32 mouse cellular contexts compared by ENCODE assay signal in genomic region chr11:34053031-34053818, GRCm38 (mm10). TPM values are rescaled to one million over a fixed set of nuclear protein-coding genes. Genes with fewer than 3 reads are reported as not detected.
A peak's percentile ranks its signal among the peaks of the same experiment; 100 is the strongest.
DNase-seq lines count a peak whose midpoint lies in the region; ATAC-seq lines count a peak whose summit lies in the region.
"Had no signal": no experiment of that assay in that cellular context is flagged by ENCODE, and none has a peak within 500 bp of the region (broad histone marks: within the 10 kb centered on the region; RNA-seq: fewer than 3 reads in every experiment).

No protein-coding gene starts in this region.

- peak; percentile 28 for ATAC-seq in activated CD4-positive, CD25-positive, alpha-beta regulatory T cell, adult 4 months
- 0 out of 2 replicates have a peak, but pooled peaks have one; percentile 31 for ATAC-seq in monocyte, adult 5-6 weeks (replicated peaks; ENCODE audit: insufficient number of reproducible peaks, low FRiP score, low TSS enrichment, poor library complexity, severe bottlenecking)
- ATAC-seq: forebrain, embryonic 13.5 days; midbrain, embryonic 13.5 days had no signal

- intact Hi-C loops in left cerebral cortex, postnatal 36 days (cut with DNase I) = no loop called here

- peak; percentile 59 for DNase-seq in CD4-positive, CD25-positive, alpha-beta regulatory T cell, adult 2 months (ENCODE audit: low read depth, low spot score)
- peak; percentile 76 for DNase-seq in induced T-regulatory cell, adult 2 months (ENCODE audit: low read depth)
- no peak for DNase-seq in left cerebral cortex, postnatal 36 days (ENCODE audit: low spot score in 2 of 2)
- no peak for DNase-seq in adrenal gland, adult 8-10 months
- DNase-seq in layer of hippocampus, adult 11-12 months (ENCODE audit: low spot score) = no peak
- DNase-seq: adrenal gland, postnatal 10 days; cerebellum, adult 18-20 months; cerebellum, postnatal 10 days; gastrocnemius, postnatal 14 days; heart, adult 18-20 months; heart, postnatal 4 days; kidney, adult 2 months; kidney, postnatal 36 days; liver, embryonic 13.5 days; lung, adult 18-20 months; lung, postnatal 10 days; spleen, adult 18-20 months; thymus, postnatal 25 days had no signal

RNA-seq across cellular contexts. Expression of gene Lcp2, which starts 6.5 kb away (rescaled TPM):
- 100 to 1,000 TPM; 461 to 468 TPM for polyA plus RNA-seq in activated CD4-positive, CD25-positive, alpha-beta regulatory T cell, adult 4 months (2017; shearing (Covaris generic))
- 193 to 222 TPM (median 205 TPM) in 3 replicates for total RNA-seq in monocyte, adult 5-6 weeks (2017)
- 1 to 10 TPM; 2.4 to 3.5 TPM for total RNA-seq in left cerebral cortex, postnatal 36 days (2021)
- 1 to 10 TPM; 3.0 to 5.9 (median 4.1) TPM for total RNA-seq in adrenal gland, adult 8-10 months (2022)
- polyA plus RNA-seq: C2C12 had no signal

RNA-seq across cellular contexts. Expression of gene 4930469K13Rik, which starts 45.1 kb away (rescaled TPM):
- polyA plus RNA-seq in activated CD4-positive, CD25-positive, alpha-beta regulatory T cell, adult 4 months (2017; shearing (Covaris generic)) = 1 to 10 TPM; 4.4 to 9.0 TPM
- not detected in 3 replicates for total RNA-seq in monocyte, adult 5-6 weeks (2017)
- not detected for total RNA-seq in left cerebral cortex, postnatal 36 days (2021)
- total RNA-seq in adrenal gland, adult 8-10 months (2022) = not detected
- total RNA-seq: adrenal gland, postnatal 10 days; gastrocnemius, postnatal 14 days; heart, adult 18-20 months; heart, postnatal 4 days; layer of hippocampus, adult 8-10 months; layer of hippocampus, postnatal 25 days; neutrophil, adult 5-6 weeks had no signal
- polyA plus RNA-seq: C2C12; embryonic facial prominence, embryonic 11.5 days; forebrain, embryonic 13.5 days; heart, embryonic 12.5 days; heart, postnatal 0 days; kidney, embryonic 16.5 days; limb, embryonic 10.5 days; liver, embryonic 13.5 days; midbrain, embryonic 13.5 days; stomach, postnatal 0 days had no signal

Comparison
In these comparisons a context has a peak if more than half of its experiments do, and no peak if none do; other contexts are left out.
1. DNase-seq: peak in CD4-positive, CD25-positive, alpha-beta regulatory T cell, adult 2 months (single experiment) and induced T-regulatory cell, adult 2 months (single experiment); none in left cerebral cortex, postnatal 36 days (0 of 2), adrenal gland, adult 8-10 months (single experiment) and layer of hippocampus, adult 11-12 months (single experiment).
2. RNA of gene Lcp2, which starts 6.5 kb away (total RNA-seq): 193 to 222 TPM in monocyte, adult 5-6 weeks; 3.0 to 5.9 TPM in adrenal gland, adult 8-10 months and 2.4 to 3.5 TPM in left cerebral cortex, postnatal 36 days; every median in the first group is over 10 times any median in the second.